Mouse (Mus musculus) layer of hippocampus, postnatal 10 days (tissue): Measurements from ENCODE around the gene Igsf21. TPM values are rescaled to one million over a fixed set of nuclear protein-coding genes. Genes with fewer than 3 reads are reported as not detected.

Source experiments
- DNase-seq, 2 experiments: peaks; one replicate each; pipeline ENCODE4 v3.0.0; 2021; ENCODE audit warnings: low spot score in 2 of 2
- total RNA-seq, 2 experiments: library from RNA; stranded (reverse); gene quantifications; 2 replicates each; pipeline ENCODE4 v1.2.3; 2021

The Igsf21 gene
- total RNA-seq, 2 experiments from 2014 or later: 96.1 to 97.0 TPM

GRCm38 (mm10) chr4:140066011-140066410 is 180.6 kb downstream of the Igsf21 start:
- DNase-seq: no peak

DNA sequence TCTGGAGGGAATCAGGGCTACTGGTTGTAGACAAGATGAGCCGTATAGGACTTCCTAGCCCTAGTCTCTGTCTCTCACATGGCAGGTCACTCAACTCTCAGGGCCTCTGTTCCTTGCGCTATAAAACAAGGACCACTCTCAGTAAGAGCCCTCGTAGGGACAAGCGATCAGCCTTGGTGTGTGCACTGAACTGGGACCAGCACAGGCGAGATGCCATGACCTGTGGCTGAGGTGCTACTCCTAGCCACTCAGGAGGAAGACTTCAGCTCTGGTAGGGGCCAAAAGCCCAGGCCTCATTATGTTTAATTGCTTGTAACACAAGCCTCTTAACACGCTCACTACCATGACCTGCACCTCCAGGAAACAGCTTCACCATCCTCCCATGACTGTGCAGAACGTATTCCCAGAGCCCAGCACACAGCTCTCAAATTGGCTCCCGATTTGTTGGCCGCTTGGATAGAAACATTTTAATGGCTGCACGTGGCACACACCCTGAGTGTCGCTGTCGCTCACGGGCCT is 183.4 kb downstream of the Igsf21 start:
- no peak for DNase-seq

- DNase-seq: no peak
Measured at GRCm38 (mm10) chr4:140060251-140060650, 186.3 kb downstream of the Igsf21 start.

GRCm38 (mm10) chr4:140053042-140053441 is 193.5 kb downstream of the Igsf21 start:
- peak in 1 of 2 experiments; percentile 32 for DNase-seq

- DNase-seq: peak in 1 of 2 experiments; percentile 35
Measured at GRCm38 (mm10) chr4:140052575-140052974, 194.0 kb downstream of the Igsf21 start.

- DNase-seq: peak in 1 of 2 experiments; percentile 54
Measured at GRCm38 (mm10) chr4:140047807-140048362, 198.7 kb downstream of the Igsf21 start.

- no peak for DNase-seq
Measured at GRCm38 (mm10) chr4:140043953-140044352, 202.6 kb downstream of the Igsf21 start.

GRCm38 (mm10) chr4:140038586-140039411 is 207.8 kb downstream of the Igsf21 start:
- DNase-seq: no peak

- DNase-seq: peak; percentile 55 to 61
Measured at GRCm38 (mm10) chr4:140037784-140038387, 208.7 kb downstream of the Igsf21 start.

- DNase-seq: no peak
Measured at GRCm38 (mm10) chr4:140035232-140035631, 211.4 kb downstream of the Igsf21 start.

- peak; percentile 66 to 68 for DNase-seq
Measured at GRCm38 (mm10) chr4:140033394-140033793, 213.2 kb downstream of the Igsf21 start.

GRCm38 (mm10) chr4:140030415-140030814 is 216.2 kb downstream of the Igsf21 start:
- DNase-seq: peak; percentile 80 to 82

DNA sequence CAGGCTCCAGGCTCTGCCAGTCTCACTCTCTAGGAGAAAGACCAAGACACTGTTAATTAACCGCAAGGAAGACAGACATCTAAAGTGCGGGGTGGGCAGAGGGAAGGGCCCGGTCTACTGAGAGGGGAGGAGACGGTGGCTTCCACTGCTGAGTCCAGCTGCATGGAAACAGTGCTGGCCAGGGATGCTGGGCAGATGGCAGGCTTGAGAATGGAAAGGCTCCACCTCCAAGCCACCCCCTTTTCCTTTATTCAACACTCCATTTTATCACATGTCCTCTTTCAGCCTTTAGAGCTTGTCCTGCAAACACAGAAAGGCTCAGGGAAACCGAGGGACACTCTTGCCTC is 216.6 kb downstream of the Igsf21 start:
- DNase-seq: peak; percentile 50 to 52

DNA sequence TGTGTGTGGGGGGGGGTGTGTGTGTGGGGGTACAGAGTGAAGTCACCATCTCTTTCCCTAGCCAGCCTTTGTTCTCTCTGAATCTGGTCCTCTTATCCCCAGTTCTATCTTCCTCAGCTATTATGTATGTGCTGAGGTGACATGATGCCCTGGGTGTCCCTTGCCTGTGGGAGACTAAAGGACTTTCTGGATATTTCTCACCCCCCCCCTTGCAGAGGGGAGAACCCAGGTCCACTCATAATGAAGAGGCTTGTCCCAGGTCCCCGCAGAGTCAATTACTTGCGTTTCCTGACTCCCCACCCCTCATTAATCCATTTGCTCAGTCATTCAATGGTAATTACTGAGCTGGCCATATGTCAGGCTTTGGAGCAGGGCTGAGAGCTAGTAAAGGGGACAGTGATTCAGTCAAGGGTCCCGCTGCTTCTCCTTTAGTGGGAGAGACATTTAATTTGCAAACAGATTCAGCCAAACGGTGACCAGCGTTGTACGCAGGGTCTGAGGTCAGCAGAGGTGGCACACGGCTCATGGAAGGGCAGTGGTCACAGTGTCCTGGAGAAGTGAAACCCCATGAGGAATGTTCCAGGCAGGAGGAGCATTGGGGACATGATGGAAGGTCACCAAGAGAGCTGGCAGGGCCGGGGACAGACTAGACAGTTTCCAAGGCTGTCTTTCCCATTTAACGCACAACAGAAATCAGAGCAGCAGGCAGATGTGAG is 217.1 kb downstream of the Igsf21 start:
- peak in 1 of 2 experiments; percentile 41 for DNase-seq

DNA sequence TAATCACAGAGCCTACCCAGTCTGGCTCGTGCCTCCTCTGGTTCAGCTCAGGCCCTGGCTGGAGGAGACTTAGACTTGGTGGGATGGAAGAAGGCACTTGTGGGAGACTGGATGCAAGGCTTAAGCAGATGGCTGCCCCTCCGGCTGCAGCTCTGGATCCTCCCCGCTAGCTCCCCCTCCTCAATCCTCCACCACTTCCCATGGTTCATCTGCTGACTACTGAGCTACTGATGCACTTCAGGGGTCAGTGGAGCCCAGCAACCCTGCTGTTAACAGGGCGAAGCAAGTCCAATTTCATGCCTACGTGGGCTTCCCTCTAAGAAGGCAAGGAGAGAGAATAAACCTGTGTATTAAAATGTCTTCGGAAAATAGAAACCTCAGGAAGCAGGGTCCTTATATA is 222.8 kb downstream of the Igsf21 start:
- no peak for DNase-seq

- no peak for DNase-seq
Measured at GRCm38 (mm10) chr4:140015916-140016315, 230.7 kb downstream of the Igsf21 start.

DNA sequence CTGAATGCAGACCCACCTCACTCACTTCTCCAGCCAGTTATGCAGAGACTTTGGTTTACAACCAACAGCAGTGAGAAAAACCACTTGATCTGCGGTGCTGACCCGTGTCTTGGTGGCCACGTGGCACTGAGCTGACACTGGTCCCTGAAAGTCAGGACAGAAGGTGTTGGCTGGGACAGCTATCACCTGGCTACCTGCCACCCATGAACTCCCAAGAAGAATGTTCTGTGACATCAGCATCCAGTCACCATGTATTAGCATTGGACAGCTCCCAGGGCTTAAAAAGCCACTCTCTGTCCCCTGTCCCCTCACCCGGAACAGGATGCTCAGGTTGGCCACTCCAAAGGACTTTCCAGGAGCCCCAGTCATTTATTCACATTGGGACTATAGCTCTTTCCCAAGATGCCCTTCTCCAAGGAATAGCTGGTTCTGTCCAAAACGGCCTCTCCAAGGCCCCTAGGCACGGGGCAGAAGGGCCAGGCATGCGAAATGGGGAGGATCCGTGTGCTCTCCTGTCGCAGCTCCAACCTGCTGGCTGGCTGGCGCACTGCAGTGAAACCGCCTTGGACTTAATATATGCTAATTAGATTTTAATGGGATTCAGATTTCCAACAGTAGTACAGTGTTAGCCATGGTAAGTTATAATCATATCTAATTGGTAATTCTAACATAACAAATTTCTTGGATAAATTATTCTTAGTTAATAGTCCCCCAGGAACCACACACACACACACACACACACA is 235.7 kb downstream of the Igsf21 start:
- peak; percentile 46 to 58 for DNase-seq

- DNase-seq: no peak
Measured at GRCm38 (mm10) chr4:140004932-140005331, 241.7 kb downstream of the Igsf21 start.

GRCm38 (mm10) chr4:140004170-140004569 is 242.4 kb downstream of the Igsf21 start:
- DNase-seq: no peak

DNA sequence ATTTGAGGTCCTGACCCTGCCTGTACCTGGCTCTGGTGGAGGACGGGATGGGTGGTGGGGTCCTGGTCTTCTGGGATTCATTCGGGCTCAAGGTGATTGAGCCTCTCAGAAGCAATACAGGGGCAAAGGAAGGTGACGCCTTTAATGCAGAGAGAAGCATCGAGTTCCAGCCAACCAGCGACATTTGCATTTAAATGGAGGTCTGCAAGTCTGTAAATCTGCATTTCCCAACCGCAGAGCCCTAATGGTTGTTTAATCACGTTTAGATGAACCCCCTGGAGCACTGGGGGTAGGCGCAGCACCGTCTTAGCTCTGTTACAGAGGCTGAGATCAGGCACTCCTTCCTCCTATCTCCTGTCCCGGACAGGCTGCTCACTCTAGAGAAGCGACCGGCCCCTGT is 244.5 kb downstream of the Igsf21 start:
- DNase-seq: no peak

DNA sequence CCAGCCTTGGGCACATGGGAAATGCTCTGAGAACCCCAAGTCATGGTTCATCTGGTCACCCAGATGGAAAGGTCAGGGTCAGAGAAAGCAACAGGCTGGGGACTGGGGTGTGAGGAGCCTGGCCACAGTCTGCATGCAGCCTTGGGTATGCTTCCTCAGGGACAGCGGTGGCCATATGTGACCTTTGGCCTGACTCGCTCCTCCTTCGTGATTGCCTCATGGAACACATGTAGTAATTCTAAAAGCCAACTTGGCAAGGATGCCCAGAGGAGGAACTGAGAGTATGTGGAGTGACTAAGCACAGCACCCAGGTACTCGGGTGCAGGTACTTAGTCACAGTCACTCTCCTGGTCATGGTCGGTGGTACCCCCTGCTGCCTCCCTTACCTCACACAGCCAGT is 245.7 kb downstream of the Igsf21 start:
- DNase-seq: no peak
